Mouse (Mus musculus): ENCODE results near the gene Hnrnpab.

Hnrnpab gene

GRCm38 (mm10) chr11:51606447-51607095, at the start of gene Hnrnpab:
Gene Hnrnpab, minus strand, starts transcription at chr11:51606847.
- H3K36me3 ChIP-seq (ENCODE audit: insufficient read depth, low read length), result peaks cover 42% of the 10 kb centered on the region
- no peaks in the 10 kb centered on the region for H3K9me3 ChIP-seq (ENCODE audit: low read length)
- H3K4me1 ChIP-seq (replicated peaks; ENCODE audit: low read depth, low read length), result peaks cover 59% of the 10 kb centered on the region
- peak within 1 kb of the TSS; percentile 96 for H3K4me3 ChIP-seq (replicated peaks; ENCODE audit: low read length)
- H3K27me3 ChIP-seq (ENCODE audit: insufficient read depth, low read length), result no peaks in the 10 kb centered on the region
- TF ChIP-seq POU5F1 (IDR thresholded peaks at IDR 0.05; ENCODE audit: borderline replicate concordance, low read length), result no peak
- TF ChIP-seq CTCF (conservative IDR thresholded peaks at IDR 0.05; ENCODE audit: low read length), result no peak
- TF ChIP-seq NANOG (IDR thresholded peaks at IDR 0.05; ENCODE audit: borderline replicate concordance, low read length), result no peak

- no peaks in the 10 kb centered on the region for H3K27me3 ChIP-seq (ENCODE audit: insufficient read depth, low read length)
- H3K4me1 ChIP-seq (replicated peaks; ENCODE audit: low read depth, low read length), result peaks cover 81% of the 10 kb centered on the region
- no peaks in the 10 kb centered on the region for H3K9me3 ChIP-seq (ENCODE audit: low read length)
- no peak for TF ChIP-seq NANOG (IDR thresholded peaks at IDR 0.05; ENCODE audit: borderline replicate concordance, low read length)
- no peak for TF ChIP-seq CTCF (conservative IDR thresholded peaks at IDR 0.05; ENCODE audit: low read length)
- no peak for TF ChIP-seq POU5F1 (IDR thresholded peaks at IDR 0.05; ENCODE audit: borderline replicate concordance, low read length)
- H3K4me3 ChIP-seq (replicated peaks; ENCODE audit: low read length), result no peak overlapping the region
- peaks cover 65% of the 10 kb centered on the region for H3K36me3 ChIP-seq (ENCODE audit: insufficient read depth, low read length)
Measured at GRCm38 (mm10) chr11:51654891-51655290, 48.2 kb upstream of the Hnrnpab start.

GRCm38 (mm10) chr11:51653736-51654135, 47.1 kb upstream of the Hnrnpab start:
- H3K4me3 ChIP-seq (replicated peaks; ENCODE audit: low read length), result 0 out of 2 replicates have a peak overlapping the region, but pooled peaks have one; percentile 72
- H3K36me3 ChIP-seq (ENCODE audit: insufficient read depth, low read length), result peaks cover 69% of the 10 kb centered on the region
- no peaks in the 10 kb centered on the region for H3K9me3 ChIP-seq (ENCODE audit: low read length)
- no peaks in the 10 kb centered on the region for H3K27me3 ChIP-seq (ENCODE audit: insufficient read depth, low read length)
- H3K4me1 ChIP-seq (replicated peaks; ENCODE audit: low read depth, low read length), result peaks cover 83% of the 10 kb centered on the region
- no peak for TF ChIP-seq NANOG (IDR thresholded peaks at IDR 0.05; ENCODE audit: borderline replicate concordance, low read length)

GRCm38 (mm10) chr11:51652889-51653418, 46.3 kb upstream of the Hnrnpab start:
- Histone ChIP-seq H3K27me3 (ENCODE audit: insufficient read depth, low read length) (no peaks in the 10 kb centered on the region), H3K9me3 (ENCODE audit: low read length) (no peaks in the 10 kb centered on the region), H3K36me3 (ENCODE audit: insufficient read depth, low read length) (peaks cover 73% of the 10 kb centered on the region), H3K4me3 (replicated peaks; ENCODE audit: low read length) (peak overlapping the region; percentile 72), H3K4me1 (replicated peaks; ENCODE audit: low read depth, low read length) (peaks cover 82% of the 10 kb centered on the region)
- TF ChIP-seq POU5F1 (IDR thresholded peaks at IDR 0.05; ENCODE audit: borderline replicate concordance, low read length), result no peak
- TF ChIP-seq NANOG (IDR thresholded peaks at IDR 0.05; ENCODE audit: borderline replicate concordance, low read length), result no peak

GRCm38 (mm10) chr11:51650691-51651515, 44.3 kb upstream of the Hnrnpab start, which contains the start of the genes N4bp3 and D930048N14Rik:
Gene N4bp3, minus strand, starts transcription at chr11:51650842.
Gene D930048N14Rik, plus strand, starts transcription at chr11:51650954.
- Histone ChIP-seq H3K9me3 (ENCODE audit: low read length) (no peaks in the 10 kb centered on the region), H3K4me3 (replicated peaks; ENCODE audit: low read length) (peak within 1 kb of the TSS; percentile 97), H3K36me3 (ENCODE audit: insufficient read depth, low read length) (peaks cover 71% of the 10 kb centered on the region), H3K27me3 (ENCODE audit: insufficient read depth, low read length) (no peaks in the 10 kb centered on the region), H3K4me1 (replicated peaks; ENCODE audit: low read depth, low read length) (peaks cover 82% of the 10 kb centered on the region)
- TF ChIP-seq NANOG (IDR thresholded peaks at IDR 0.05; ENCODE audit: borderline replicate concordance, low read length) (no peak), CTCF (conservative IDR thresholded peaks at IDR 0.05; ENCODE audit: low read length) (no peak), POU5F1 (IDR thresholded peaks at IDR 0.05; ENCODE audit: borderline replicate concordance, low read length) (no peak)

- Histone ChIP-seq H3K4me1 (replicated peaks; ENCODE audit: low read depth, low read length) (peaks cover 83% of the 10 kb centered on the region), H3K36me3 (ENCODE audit: insufficient read depth, low read length) (peaks cover 71% of the 10 kb centered on the region)
Measured at GRCm38 (mm10) chr11:51650261-51650660, 43.6 kb upstream of the Hnrnpab start.

GRCm38 (mm10) chr11:51649889-51650199, 43.2 kb upstream of the Hnrnpab start:
- H3K27me3 ChIP-seq (ENCODE audit: insufficient read depth, low read length), result no peaks in the 10 kb centered on the region
- peaks cover 71% of the 10 kb centered on the region for H3K36me3 ChIP-seq (ENCODE audit: insufficient read depth, low read length)
- peak overlapping the region; percentile 97 for H3K4me3 ChIP-seq (replicated peaks; ENCODE audit: low read length)

More at GRCm38 (mm10) chr11:51650261-51650660, 43.6 kb upstream of the Hnrnpab start:
- Histone ChIP-seq H3K9me3 (ENCODE audit: low read length) (no peaks in the 10 kb centered on the region), H3K4me3 (replicated peaks; ENCODE audit: low read length) (peak overlapping the region; percentile 97), H3K27me3 (ENCODE audit: insufficient read depth, low read length) (no peaks in the 10 kb centered on the region)
- no peak for TF ChIP-seq NANOG (IDR thresholded peaks at IDR 0.05; ENCODE audit: borderline replicate concordance, low read length)
- TF ChIP-seq CTCF (conservative IDR thresholded peaks at IDR 0.05; ENCODE audit: low read length), result no peak
- no peak for TF ChIP-seq POU5F1 (IDR thresholded peaks at IDR 0.05; ENCODE audit: borderline replicate concordance, low read length)

GRCm38 (mm10) chr11:51649111-51649888, 42.7 kb upstream of the Hnrnpab start:
- H3K9me3 ChIP-seq (ENCODE audit: low read length), result no peaks in the 10 kb centered on the region
- TF ChIP-seq CTCF (conservative IDR thresholded peaks at IDR 0.05; ENCODE audit: low read length) (no peak), NANOG (IDR thresholded peaks at IDR 0.05; ENCODE audit: borderline replicate concordance, low read length) (no peak), POU5F1 (IDR thresholded peaks at IDR 0.05; ENCODE audit: borderline replicate concordance, low read length) (no peak)
- H3K4me3 ChIP-seq (replicated peaks; ENCODE audit: low read length), result peak overlapping the region; percentile 97
- H3K27me3 ChIP-seq (ENCODE audit: insufficient read depth, low read length), result no peaks in the 10 kb centered on the region
- peaks cover 83% of the 10 kb centered on the region for H3K4me1 ChIP-seq (replicated peaks; ENCODE audit: low read depth, low read length)
- peaks cover 71% of the 10 kb centered on the region for H3K36me3 ChIP-seq (ENCODE audit: insufficient read depth, low read length)

More at GRCm38 (mm10) chr11:51649889-51650199, 43.2 kb upstream of the Hnrnpab start:
- H3K4me1 ChIP-seq (replicated peaks; ENCODE audit: low read depth, low read length), result peaks cover 83% of the 10 kb centered on the region
- H3K9me3 ChIP-seq (ENCODE audit: low read length), result no peaks in the 10 kb centered on the region
- TF ChIP-seq POU5F1 (IDR thresholded peaks at IDR 0.05; ENCODE audit: borderline replicate concordance, low read length), result no peak
- TF ChIP-seq NANOG (IDR thresholded peaks at IDR 0.05; ENCODE audit: borderline replicate concordance, low read length), result no peak
- no peak for TF ChIP-seq CTCF (conservative IDR thresholded peaks at IDR 0.05; ENCODE audit: low read length)
